Mouse (Mus musculus) liver, adult 2 months (tissue): ENCODE measurements around the gene Dmbx1.

Experiments
- CTCF ChIP-seq: fragments of 200-500 bp; IDR thresholded peaks from 2 replicates; pipeline ENCODE4 v1.5.1; 2011; ENCODE audit warnings: low read depth, low read length, control low read depth
- POLR2A ChIP-seq: fragments of 200-500 bp; IDR thresholded peaks from 2 replicates; pipeline ENCODE4 v1.6.1; 2011; ENCODE audit warnings: low read length, control low read depth; ENCODE audit not compliant: insufficient read depth; ENCODE audit errors: extremely low read depth

DNA sequence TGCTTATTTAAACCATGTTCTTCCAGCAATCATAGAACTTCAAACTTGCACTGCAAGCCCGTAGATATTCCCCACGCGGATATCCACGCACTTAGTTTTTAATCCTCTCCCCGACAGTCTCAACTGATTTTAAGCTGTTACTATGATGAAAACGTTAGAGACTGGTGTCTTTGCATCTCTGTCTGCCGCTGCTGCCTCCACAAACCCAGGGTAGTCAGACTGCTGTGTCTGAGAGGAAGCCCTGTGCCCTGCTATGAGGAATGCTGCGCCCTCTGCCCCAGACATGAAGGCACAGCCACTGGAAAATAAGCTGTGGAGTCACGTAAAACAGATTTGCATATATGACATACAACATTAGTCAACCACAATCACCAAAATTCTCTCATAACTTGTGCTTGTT lies 60.9 kb downstream of the Dmbx1 start:
- no peak for TF ChIP-seq POLR2A
- no peak for TF ChIP-seq CTCF
